ENCODE assay signal across 15 mouse cellular contexts in genomic region chrX:160585110-160585509, GRCm38 (mm10).
"Had no signal": no experiment of that assay in that cellular context is flagged by ENCODE, and none has a peak within 500 bp of the region (broad histone marks: within the 10 kb centered on the region; RNA-seq: fewer than 3 reads in every experiment).

No protein-coding gene starts in this region.

- H3K9me3 ChIP-seq: liver, embryonic 13.5 days; liver, embryonic 15.5 days; megakaryocyte, embryonic 14.5 days; midbrain, embryonic 13.5 days; midbrain, embryonic 15.5 days; neural tube, embryonic 12.5 days; stomach, embryonic 15.5 days had no signal

- H3K9ac ChIP-seq: liver, embryonic 13.5 days; liver, embryonic 15.5 days; liver, postnatal 0 days; lung, embryonic 14.5 days; midbrain, embryonic 13.5 days; midbrain, embryonic 15.5 days; neural tube, embryonic 12.5 days; stomach, embryonic 15.5 days had no signal

- DNase-seq: liver, embryonic 13.5 days; liver, postnatal 0 days; right cerebral cortex, postnatal 14 days; thymus, adult 2 months; thymus, postnatal 25 days; thymus, postnatal 4 days had no signal

- H3K36me3 ChIP-seq: liver, embryonic 15.5 days; midbrain, embryonic 13.5 days; midbrain, embryonic 15.5 days; neural tube, embryonic 12.5 days; stomach, embryonic 15.5 days had no signal

- H3K4me2 ChIP-seq: liver, embryonic 13.5 days; liver, embryonic 15.5 days; lung, embryonic 14.5 days; midbrain, embryonic 11.5 days; midbrain, embryonic 13.5 days; midbrain, embryonic 15.5 days; neural tube, embryonic 12.5 days; stomach, embryonic 15.5 days had no signal

- H3K27ac ChIP-seq: liver, embryonic 13.5 days; liver, embryonic 15.5 days; midbrain, embryonic 13.5 days; midbrain, embryonic 15.5 days; neural tube, embryonic 12.5 days; stomach, embryonic 15.5 days; stomach, postnatal 0 days had no signal

- ATAC-seq: liver, postnatal 0 days; midbrain, embryonic 13.5 days; midbrain, embryonic 15.5 days had no signal

- H3K4me1 ChIP-seq: liver, embryonic 13.5 days; liver, embryonic 15.5 days; megakaryocyte, embryonic 14.5 days; midbrain, embryonic 13.5 days; midbrain, embryonic 15.5 days; neural tube, embryonic 12.5 days; stomach, embryonic 15.5 days had no signal

- H3K4me3 ChIP-seq: liver, embryonic 13.5 days; liver, embryonic 15.5 days; megakaryocyte, embryonic 14.5 days; midbrain, embryonic 13.5 days; midbrain, embryonic 15.5 days; neural tube, embryonic 12.5 days; stomach, embryonic 15.5 days had no signal

- H3K27me3 ChIP-seq: liver, embryonic 13.5 days; liver, embryonic 15.5 days; neural tube, embryonic 12.5 days; stomach, embryonic 15.5 days had no signal
